Mouse (Mus musculus) frontal cortex, adult 2 months (tissue): ENCODE measurements around the gene Apaf1. TPM values are rescaled to one million over a fixed set of nuclear protein-coding genes. Genes with fewer than 3 reads are reported as not detected.

Experiments used
- polyA plus RNA-seq: library from polyadenylated mRNA; depleted of rRNA; stranded (reverse); fragments of >200 nt; gene quantifications from 2 replicates; pipeline ENCODE4 v1.2.3, GENCODE M21; 2012; rRNA removed

Apaf1 gene
- polyA plus RNA-seq, 1 experiment, result 11.8 TPM

Other genes with a start within 250 kb of the Apaf1 start
- 13.5 and 14.5 TPM in 2 replicates for gene Ikbip, start 170 bp upstream of the Apaf1 start, polyA plus RNA-seq
- gene Slc25a3, start 41.3 kb upstream of the Apaf1 start, polyA plus RNA-seq, result 659 and 706 TPM in 2 replicates
- gene Tmpo, start 98.5 kb upstream of the Apaf1 start, polyA plus RNA-seq, result 44.1 and 47.8 TPM in 2 replicates